Mouse (Mus musculus): ENCODE measurements around the gene Polr2f. TPM values are rescaled to one million over a fixed set of nuclear protein-coding genes. Genes with fewer than 3 reads are reported as not detected.

The Polr2f gene
- 20.3 and 25.4 TPM in 2 replicates for polyA plus RNA-seq (2012; rRNA removed)

GRCm38 (mm10) chr15:79140866-79141565 lies at the start of gene Polr2f, which contains the start of gene 1700088E04Rik:
Polr2f (plus strand) TSS chr15:79141009.
1700088E04Rik (minus strand) TSS chr15:79141253.
- no peaks in the 10 kb centered on the region for H3K4me1 ChIP-seq (ENCODE audit: control insufficient read depth, insufficient read depth, insufficient read length)
- no peaks in the 10 kb centered on the region for H3K27me3 ChIP-seq (ENCODE audit: control insufficient read depth, insufficient read depth, low read length)
- H3K27ac ChIP-seq (ENCODE audit: insufficient read depth, low read length): no peak within 1 kb of the TSS
- no peak for TF ChIP-seq CTCF (IDR thresholded peaks at IDR 0.05; ENCODE audit: extremely low read depth, insufficient read depth, insufficient read length, insufficient replicate concordance)
- peak; percentile 86 for TF ChIP-seq POLR2A (IDR thresholded peaks at IDR 0.05; ENCODE audit: low read depth, low read length)
- DNase-seq (ENCODE audit: low read depth in 1 of 2, low spot score in 2 of 2): peak; percentile 80 to 92
- under 1% methylated on average over 57 of the region's 57 CpGs for WGBS
- H3K36me3 ChIP-seq (ENCODE audit: control insufficient read depth, insufficient read depth, low read length): peaks cover 6% of the 10 kb centered on the region
- H3K4me3 ChIP-seq (ENCODE audit: extremely low read depth, insufficient read depth, insufficient read length): peak within 1 kb of the TSS; percentile 97

GRCm38 (mm10) chr15:79092284-79092683 lies 48.5 kb upstream of the Polr2f start:
- TF ChIP-seq POLR2A (IDR thresholded peaks at IDR 0.05; ENCODE audit: low read depth, low read length) (no peak), CTCF (IDR thresholded peaks at IDR 0.05; ENCODE audit: extremely low read depth, insufficient read depth, insufficient read length, insufficient replicate concordance) (no peak)
- no peak for DNase-seq (ENCODE audit: low read depth in 1 of 2, low spot score in 2 of 2)

GRCm38 (mm10) chr15:79093083-79093839 lies 47.5 kb upstream of the Polr2f start:
- peaks cover 44% of the 10 kb centered on the region for H3K36me3 ChIP-seq (ENCODE audit: control insufficient read depth, insufficient read depth, low read length)
- no peak for DNase-seq (ENCODE audit: low read depth in 1 of 2, low spot score in 2 of 2)
- H3K4me1 ChIP-seq (ENCODE audit: control insufficient read depth, insufficient read depth, insufficient read length): no peaks in the 10 kb centered on the region
- no peak for TF ChIP-seq CTCF (IDR thresholded peaks at IDR 0.05; ENCODE audit: extremely low read depth, insufficient read depth, insufficient read length, insufficient replicate concordance)
- TF ChIP-seq POLR2A (IDR thresholded peaks at IDR 0.05; ENCODE audit: low read depth, low read length): no peak
- WGBS: 86% methylated on average over 7 of the region's 7 CpGs
- H3K27ac ChIP-seq (ENCODE audit: insufficient read depth, low read length): no peak overlapping the region
- no peaks in the 10 kb centered on the region for H3K27me3 ChIP-seq (ENCODE audit: control insufficient read depth, insufficient read depth, low read length)
- H3K4me3 ChIP-seq (ENCODE audit: extremely low read depth, insufficient read depth, insufficient read length): no peak overlapping the region

More at GRCm38 (mm10) chr15:79092284-79092683, 48.5 kb upstream of the Polr2f start:
- Histone ChIP-seq H3K27ac (ENCODE audit: insufficient read depth, low read length) (no peak overlapping the region), H3K4me1 (ENCODE audit: control insufficient read depth, insufficient read depth, insufficient read length) (no peaks in the 10 kb centered on the region), H3K36me3 (ENCODE audit: control insufficient read depth, insufficient read depth, low read length) (peaks cover 48% of the 10 kb centered on the region), H3K27me3 (ENCODE audit: control insufficient read depth, insufficient read depth, low read length) (no peaks in the 10 kb centered on the region), H3K4me3 (ENCODE audit: extremely low read depth, insufficient read depth, insufficient read length) (no peak overlapping the region)
- 91% methylated on average over 6 of the region's 6 CpGs for WGBS

- 95% methylated on average over 5 of the region's 5 CpGs for WGBS
- H3K27me3 ChIP-seq (ENCODE audit: control insufficient read depth, insufficient read depth, low read length): no peaks in the 10 kb centered on the region
- no peak overlapping the region for H3K4me3 ChIP-seq (ENCODE audit: extremely low read depth, insufficient read depth, insufficient read length)
- H3K36me3 ChIP-seq (ENCODE audit: control insufficient read depth, insufficient read depth, low read length): peaks cover 32% of the 10 kb centered on the region
- H3K27ac ChIP-seq (ENCODE audit: insufficient read depth, low read length): no peak overlapping the region
- no peaks in the 10 kb centered on the region for H3K4me1 ChIP-seq (ENCODE audit: control insufficient read depth, insufficient read depth, insufficient read length)
- DNase-seq (ENCODE audit: low read depth in 1 of 2, low spot score in 2 of 2): no peak
- no peak for TF ChIP-seq CTCF (IDR thresholded peaks at IDR 0.05; ENCODE audit: extremely low read depth, insufficient read depth, insufficient read length, insufficient replicate concordance)
Observed at GRCm38 (mm10) chr15:79095483-79095882, 45.3 kb upstream of the Polr2f start.

GRCm38 (mm10) chr15:79096556-79096955 lies 44.3 kb upstream of the Polr2f start:
- no peak for DNase-seq (ENCODE audit: low read depth in 1 of 2, low spot score in 2 of 2)
- Histone ChIP-seq H3K4me3 (ENCODE audit: extremely low read depth, insufficient read depth, insufficient read length) (no peak overlapping the region), H3K4me1 (ENCODE audit: control insufficient read depth, insufficient read depth, insufficient read length) (no peaks in the 10 kb centered on the region), H3K27ac (ENCODE audit: insufficient read depth, low read length) (no peak overlapping the region), H3K27me3 (ENCODE audit: control insufficient read depth, insufficient read depth, low read length) (no peaks in the 10 kb centered on the region), H3K36me3 (ENCODE audit: control insufficient read depth, insufficient read depth, low read length) (peaks cover 23% of the 10 kb centered on the region)
- 83% methylated on average over 3 of the region's 3 CpGs for WGBS
- TF ChIP-seq CTCF (IDR thresholded peaks at IDR 0.05; ENCODE audit: extremely low read depth, insufficient read depth, insufficient read length, insufficient replicate concordance): no peak
- no peak for TF ChIP-seq POLR2A (IDR thresholded peaks at IDR 0.05; ENCODE audit: low read depth, low read length)

GRCm38 (mm10) chr15:79097135-79097534 lies 43.7 kb upstream of the Polr2f start:
- no peak overlapping the region for H3K4me3 ChIP-seq (ENCODE audit: extremely low read depth, insufficient read depth, insufficient read length)
- 72% methylated on average over 2 of the region's 2 CpGs for WGBS
- peaks cover 21% of the 10 kb centered on the region for H3K36me3 ChIP-seq (ENCODE audit: control insufficient read depth, insufficient read depth, low read length)
- H3K4me1 ChIP-seq (ENCODE audit: control insufficient read depth, insufficient read depth, insufficient read length): no peaks in the 10 kb centered on the region
- no peak for TF ChIP-seq CTCF (IDR thresholded peaks at IDR 0.05; ENCODE audit: extremely low read depth, insufficient read depth, insufficient read length, insufficient replicate concordance)
- no peak for TF ChIP-seq POLR2A (IDR thresholded peaks at IDR 0.05; ENCODE audit: low read depth, low read length)
- H3K27ac ChIP-seq (ENCODE audit: insufficient read depth, low read length): no peak overlapping the region
- no peaks in the 10 kb centered on the region for H3K27me3 ChIP-seq (ENCODE audit: control insufficient read depth, insufficient read depth, low read length)
- DNase-seq (ENCODE audit: low read depth in 1 of 2, low spot score in 2 of 2): no peak

All from spleen, adult 2 months (tissue).